Mouse (Mus musculus): ENCODE results near the gene Esrra.

The Esrra gene

DNA sequence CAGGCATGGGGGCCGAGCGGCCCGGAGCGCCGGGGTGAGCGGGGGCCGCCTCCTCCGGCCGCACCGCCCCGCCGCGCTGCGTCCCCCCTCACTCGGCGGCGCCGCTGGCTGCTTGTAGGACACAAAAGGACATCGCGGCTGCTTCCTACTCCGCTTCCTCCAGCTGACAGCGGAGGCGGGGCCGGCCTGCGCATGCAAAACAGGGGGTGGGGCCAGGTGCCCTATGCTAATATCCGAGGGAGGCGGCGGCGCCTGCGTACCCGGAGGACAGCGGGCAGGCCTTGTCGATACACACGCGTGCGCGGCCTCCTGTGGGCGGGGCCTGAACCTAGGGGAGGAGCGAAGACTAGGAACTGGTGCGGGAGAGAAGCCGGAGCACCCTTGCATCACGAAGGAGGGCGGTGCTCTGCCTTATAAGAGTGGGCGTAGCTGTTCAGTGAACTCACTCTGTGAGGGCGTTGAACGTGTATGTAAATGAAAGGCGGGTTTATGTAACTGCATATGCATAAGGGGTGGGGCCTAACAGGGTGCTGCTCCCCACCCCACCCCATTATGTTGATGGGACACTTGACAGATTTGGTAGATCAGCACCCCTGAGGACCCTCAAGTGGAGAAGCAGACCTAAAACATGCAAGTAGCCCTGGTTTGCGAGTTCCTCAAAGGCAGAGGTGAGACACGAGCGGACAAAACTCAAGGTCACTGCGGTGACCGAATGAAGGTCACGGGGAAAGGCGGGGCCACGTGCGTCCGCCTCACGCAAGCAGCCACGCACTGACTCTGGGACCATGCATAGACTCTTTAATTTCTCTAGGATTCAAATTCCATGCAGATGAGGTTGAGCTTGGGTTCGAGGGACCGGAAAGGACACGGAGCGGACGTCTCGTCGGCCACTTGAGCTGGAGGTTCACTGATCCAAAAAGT lies at the start of gene Esrra:
Esrra (minus strand) TSS at position 167 of the 921 bp plus-strand sequence.
- DNase-seq = peak; percentile 99

GRCm38 (mm10) chr19:6970460-6971085 lies 49.0 kb upstream of the Esrra start:
- no peak for DNase-seq

GRCm38 (mm10) chr19:6969665-6970381 lies 48.2 kb upstream of the Esrra start:
- peak; percentile 59 for DNase-seq

GRCm38 (mm10) chr19:6969291-6969664 lies 47.7 kb upstream of the Esrra start:
- no peak for DNase-seq

DNA sequence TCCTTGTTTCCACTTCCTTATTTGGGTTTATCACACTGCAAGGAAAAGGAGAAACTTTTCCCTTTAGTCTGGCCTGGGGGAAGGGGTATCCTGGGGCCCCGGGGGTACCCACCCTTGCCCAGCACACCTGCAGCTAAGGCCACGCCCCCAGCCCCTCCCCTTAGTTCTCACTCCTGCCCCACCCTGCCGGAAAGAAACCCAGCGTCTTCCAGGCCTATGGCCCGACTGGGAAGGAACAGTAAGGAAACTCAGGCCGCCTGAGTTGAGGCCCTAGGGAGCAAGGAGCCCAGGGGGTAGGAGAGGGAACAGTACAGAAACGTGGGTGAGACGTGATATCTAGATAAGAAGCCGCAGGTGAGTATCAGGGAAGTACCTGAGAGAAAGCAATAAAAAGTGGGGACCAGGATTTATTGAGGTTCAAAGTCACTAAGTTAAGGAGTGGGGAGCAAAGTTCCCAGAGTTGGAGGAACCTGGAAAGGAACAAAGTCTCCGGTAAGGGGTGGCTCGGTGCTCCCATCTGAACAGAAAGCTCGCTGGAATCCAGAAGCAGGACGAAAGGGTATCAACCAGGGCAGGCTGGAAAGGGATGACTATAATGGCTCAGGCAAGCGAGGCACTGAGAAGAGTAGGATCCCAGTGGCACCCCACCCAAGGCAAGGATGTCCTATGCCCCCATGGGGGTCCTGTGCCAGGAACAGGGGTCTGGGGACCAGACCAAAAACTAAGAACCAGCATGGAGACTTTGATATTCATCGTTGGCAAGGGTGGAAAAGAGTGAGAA lies 47.1 kb upstream of the Esrra start:
- no peak for DNase-seq

GRCm38 (mm10) chr19:6956461-6956860 lies 34.8 kb upstream of the Esrra start:
- DNase-seq = no peak

GRCm38 (mm10) chr19:6955424-6955823 lies 33.8 kb upstream of the Esrra start:
- DNase-seq = no peak

GRCm38 (mm10) chr19:6954046-6954445 lies 32.4 kb upstream of the Esrra start:
- no peak for DNase-seq

DNA sequence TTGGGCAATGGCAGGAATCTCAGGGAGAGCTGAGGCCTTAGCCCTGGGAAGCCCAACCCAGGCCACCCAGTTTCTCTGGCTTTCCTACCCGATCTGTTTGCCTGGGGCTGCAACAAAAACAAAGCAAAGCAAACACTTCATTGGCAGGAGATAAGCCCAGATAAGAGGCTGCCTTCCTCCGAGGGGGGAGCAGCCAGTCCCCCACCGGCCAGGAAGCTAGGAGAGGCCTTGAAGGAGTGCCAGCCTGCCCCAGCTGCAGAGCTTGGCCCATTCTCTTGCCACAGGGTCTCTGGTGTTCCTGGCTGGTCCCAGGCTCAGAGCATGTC lies 31.1 kb upstream of the Esrra start:
- no peak for DNase-seq

GRCm38 (mm10) chr19:6951994-6952711 lies 30.5 kb upstream of the Esrra start:
- peak; percentile 67 for DNase-seq

DNA sequence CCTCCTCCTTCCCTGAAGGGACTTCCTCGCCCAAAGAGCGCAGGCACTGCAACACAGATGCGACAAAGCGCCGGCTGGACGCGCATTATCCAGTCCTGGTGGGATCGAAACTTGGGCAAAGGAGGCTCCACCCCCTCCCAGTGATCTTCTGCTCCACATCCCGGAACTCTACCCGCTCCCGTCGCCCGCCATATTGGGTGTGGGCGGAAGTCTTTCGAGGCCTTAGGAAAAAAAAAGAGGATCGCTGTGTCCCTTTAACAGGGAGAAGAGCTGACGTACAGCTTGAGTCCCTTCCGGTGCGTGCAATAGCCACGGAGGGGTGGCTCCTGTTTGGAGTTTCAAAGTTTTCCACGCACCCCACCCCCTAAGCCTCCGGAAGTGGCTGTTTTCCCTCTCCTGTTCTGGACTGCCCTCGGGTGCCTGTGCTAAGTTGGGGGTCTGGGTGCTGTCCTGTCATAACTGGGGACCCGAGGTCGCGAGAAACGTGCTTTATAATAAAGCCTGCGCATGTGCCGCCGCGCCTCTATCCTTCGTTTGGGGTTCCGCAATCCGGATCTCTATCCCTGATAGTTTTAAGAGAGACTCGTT lies 29.9 kb upstream of the Esrra start:
- DNase-seq = peak; percentile 82

- peak; percentile 52 for DNase-seq
Measured at GRCm38 (mm10) chr19:6950613-6951153, 29.1 kb upstream of the Esrra start.

DNA sequence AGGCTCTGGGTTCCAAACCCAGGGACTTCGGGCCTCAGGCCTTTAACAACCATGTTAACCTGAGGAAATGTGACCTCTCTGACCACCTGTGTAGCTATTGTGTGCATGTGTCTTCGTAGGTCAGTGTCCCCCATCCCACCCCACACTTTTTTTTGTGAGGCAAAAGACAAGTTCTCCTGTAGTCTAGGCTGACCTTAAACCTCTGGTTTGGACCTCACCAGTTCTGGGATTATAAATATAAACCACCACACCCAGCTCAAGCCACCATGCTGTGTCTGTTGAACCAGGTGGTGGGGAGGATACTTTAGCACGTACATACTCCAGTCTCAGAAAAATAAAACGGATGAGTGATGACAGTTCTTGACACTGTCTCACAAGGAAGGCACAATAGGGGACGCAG lies 28.3 kb upstream of the Esrra start:
- no peak for DNase-seq

- no peak for DNase-seq
Measured at GRCm38 (mm10) chr19:6949532-6949931, 27.9 kb upstream of the Esrra start.

DNA sequence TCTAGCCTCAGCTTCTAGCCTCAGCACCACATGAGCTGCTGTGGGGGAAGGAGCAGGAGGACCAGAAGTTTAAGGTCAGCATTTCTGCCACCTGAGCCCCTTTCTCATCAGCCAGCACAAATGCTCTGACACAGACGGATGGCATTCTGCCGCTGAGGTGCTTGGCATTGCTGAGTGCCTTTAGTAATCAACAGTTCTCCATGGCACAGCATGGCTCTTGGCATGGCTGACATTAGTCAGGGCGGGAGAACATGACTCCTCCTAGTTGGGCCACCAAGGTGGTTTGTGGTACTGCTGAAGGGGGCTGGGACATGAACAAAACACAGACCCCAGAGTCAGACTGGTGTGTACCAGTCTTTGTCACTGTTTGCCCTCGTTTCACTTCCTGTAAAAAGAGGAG lies 26.6 kb upstream of the Esrra start:
- no peak for DNase-seq

GRCm38 (mm10) chr19:6947742-6948141 lies 26.1 kb upstream of the Esrra start:
- no peak for DNase-seq

- DNase-seq = no peak
Measured at GRCm38 (mm10) chr19:6943709-6944108, 22.1 kb upstream of the Esrra start.

DNA sequence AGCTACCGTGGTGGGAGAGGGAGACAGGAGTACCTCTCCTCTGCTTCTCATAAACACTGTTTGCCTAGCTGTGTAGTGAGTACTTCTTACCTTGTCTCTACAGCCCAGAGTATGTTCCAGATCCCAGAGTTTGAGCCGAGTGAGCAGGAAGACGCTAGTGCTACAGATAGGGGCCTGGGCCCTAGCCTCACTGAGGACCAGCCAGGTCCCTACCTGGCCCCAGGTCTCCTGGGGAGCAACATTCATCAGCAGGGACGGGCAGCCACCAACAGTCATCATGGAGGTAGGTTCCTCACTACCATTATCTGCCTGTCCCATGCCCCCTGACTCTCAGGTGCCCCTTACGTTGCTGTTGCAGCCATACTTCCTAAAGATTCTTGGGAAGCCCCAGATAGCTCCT lies 21.2 kb upstream of the Esrra start:
- no peak for DNase-seq

DNA sequence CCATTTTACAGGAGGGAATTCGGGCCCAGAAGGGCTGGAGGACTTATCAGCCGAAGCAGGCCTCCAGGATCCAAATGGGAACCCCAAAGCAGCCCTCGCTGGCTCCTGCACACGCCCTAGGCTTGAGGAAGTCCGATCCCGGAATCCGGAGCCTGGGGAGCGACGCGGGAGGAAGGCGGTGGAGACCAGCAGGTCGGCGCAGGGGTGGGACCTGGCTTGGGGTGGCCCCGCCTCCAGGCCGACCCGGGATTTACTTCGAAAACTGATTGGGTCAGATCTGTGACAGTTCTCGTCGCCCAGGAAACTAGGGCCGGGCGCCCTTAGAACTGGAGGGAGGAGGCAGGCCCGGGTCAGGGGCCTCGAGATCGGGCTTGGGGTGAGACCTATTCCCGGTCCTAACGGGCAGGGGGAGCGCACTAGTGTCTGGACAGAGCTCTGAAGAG lies 20.7 kb upstream of the Esrra start, which contains the start of gene Gpr137:
Gpr137 (minus strand) TSS at position 232 of the 443 bp plus-strand sequence.
- DNase-seq = peak; percentile 80

DNA sequence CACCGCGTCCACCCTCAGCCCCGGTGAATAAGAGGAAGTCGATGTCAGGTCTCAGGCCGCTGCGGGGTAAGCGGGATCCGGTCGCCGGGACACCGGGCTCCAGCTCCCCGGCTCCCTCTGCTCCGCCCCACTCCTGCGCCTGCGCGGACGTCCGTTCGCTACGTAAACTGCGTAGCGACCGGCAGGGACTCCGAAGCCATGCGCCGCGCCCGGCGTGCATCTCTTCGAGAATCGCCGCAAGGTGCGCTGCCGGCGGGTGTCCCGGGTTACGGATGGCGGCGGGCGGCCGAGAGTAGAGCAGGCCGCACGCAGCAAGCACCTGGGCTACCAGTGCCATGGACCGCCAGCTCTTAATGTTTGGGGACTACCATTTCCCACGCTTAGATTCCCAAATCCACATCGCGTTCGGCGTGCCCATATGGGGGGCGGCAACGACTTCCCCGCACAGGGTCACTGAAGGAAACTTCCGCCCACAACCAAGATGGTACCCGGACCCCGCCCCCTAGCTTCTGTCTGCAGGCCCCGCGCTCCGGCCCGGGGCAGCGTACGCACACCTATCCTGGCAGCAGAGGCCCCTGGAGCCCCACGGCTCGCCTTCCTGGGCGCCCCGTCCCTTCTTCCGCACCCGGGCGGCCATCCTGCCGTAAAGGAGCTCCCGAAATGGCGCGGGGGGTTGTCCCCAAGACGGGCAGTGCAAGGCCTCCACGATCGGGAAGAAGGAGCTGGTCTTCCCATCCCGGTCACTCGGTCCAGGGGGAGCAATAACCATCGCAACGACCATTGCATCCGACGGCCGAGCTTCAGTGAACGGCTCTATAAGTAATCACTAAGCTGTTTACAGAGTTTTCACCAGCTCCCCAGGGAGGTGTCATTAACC lies 20.0 kb upstream of the Esrra start, which contains the start of gene Bad:
Bad (plus strand) TSS at position 490 of the 877 bp plus-strand sequence.
- peak; percentile 98 for DNase-seq

All from right cerebral cortex, postnatal 4 days (tissue).